Mouse (Mus musculus): ENCODE measurements around the gene Susd5.

The Susd5 gene

DNA sequence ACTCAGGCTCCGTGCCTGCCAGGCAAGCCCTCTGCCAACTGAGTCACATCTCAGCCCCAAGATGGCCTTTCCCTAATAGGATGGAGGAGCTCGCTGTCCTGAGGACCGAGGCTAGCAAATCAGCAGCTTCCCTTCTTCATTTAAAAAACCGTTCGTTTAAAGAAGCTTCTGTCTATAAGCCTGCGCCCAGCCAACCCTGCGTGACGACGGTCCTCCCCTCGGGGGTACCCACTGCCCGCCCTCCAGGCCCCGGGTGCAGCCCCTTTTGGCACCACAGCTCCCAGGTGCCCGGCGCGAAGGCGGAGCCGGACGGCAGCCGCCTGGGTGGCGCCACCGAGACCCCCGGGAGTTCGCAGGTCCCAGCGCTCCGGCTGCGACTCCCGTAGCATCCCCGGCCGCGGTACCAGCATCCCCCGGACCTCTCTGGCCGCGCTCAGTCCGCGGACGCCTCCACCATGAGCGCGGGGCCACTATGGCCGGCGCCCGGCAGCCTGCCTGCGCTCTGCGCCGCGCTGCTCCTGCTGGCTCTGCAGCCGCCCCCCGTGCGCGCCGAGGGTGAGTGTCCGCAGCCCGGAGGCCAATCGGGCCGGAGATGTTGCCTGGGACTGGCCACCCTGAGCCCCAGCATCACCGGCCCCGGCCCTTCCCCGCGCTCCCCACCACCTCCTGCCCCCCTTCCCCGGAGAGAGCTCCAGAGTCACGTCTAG lies at the start of gene Susd5:
Gene Susd5 (plus strand): TSS at position 51 of the 707 bp plus-strand sequence.
- no peak for DNase-seq (ENCODE audit: low read depth)

DNA sequence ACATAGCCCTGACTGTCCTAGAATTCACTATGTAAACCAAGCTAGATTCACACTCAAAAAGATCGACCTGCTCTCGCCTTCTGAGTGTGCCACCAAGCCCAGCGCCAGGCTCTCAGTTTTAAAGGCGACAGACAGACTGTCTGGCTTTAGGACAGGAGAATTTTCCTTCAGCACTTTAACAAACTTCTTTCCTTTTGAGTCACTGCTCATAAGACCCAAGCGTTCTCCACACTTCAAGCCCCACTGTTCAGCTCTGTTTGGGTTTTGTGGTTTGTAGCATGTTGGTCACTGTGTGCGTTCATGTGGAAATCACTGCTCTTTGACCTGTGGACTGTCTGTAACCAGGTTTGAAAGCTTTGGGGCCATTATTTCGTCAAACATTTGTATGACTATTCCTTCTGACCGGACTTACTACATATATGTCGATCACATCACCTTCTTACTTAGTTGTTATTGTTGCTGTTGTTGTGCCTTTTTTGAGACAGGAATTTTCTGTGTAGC lies 49.0 kb upstream of the Susd5 start:
- DNase-seq (ENCODE audit: low read depth) = no peak

- no peak for DNase-seq (ENCODE audit: low read depth)
Measured at GRCm38 (mm10) chr9:114009526-114009925, 47.4 kb upstream of the Susd5 start.

DNA sequence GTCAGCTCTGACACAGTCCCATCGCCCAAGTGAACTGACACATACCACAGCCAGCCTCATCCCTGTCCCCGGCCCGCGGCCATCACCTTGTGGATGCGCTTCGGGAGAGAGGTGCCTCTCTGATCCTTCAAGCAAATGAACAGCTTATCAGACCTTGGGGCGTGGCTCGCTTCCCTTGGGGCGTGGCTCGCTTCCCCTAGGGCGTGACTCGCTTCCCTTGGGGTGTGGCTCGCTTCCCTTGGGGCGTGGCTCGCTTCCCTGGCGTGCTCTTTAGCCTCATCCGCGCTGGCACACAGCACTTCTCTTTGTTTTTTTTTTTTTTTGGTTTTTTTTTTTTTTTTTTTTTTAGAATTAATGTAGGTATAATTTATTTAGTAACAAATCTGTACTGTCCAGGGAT lies 45.7 kb upstream of the Susd5 start:
- no peak for DNase-seq (ENCODE audit: low read depth)

DNA sequence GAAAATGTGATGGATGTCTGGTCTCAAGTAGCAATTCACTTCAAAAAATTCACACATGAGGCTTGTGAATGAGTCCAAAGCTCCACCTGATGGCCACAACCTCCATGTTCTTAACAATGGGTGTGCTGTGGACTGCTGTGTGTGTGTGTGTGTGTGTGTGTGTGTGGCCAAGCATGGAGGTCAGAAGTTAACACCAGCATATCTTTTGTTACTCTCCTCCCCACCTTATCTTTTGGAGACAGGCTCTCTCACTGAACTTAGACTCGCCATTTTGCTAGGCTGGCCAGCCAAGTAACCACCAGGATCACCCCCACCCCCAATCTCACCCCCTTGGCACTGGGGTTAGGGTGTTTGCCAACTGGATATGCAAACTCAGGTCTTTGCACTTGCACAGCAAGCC lies 42.9 kb upstream of the Susd5 start:
- no peak for DNase-seq (ENCODE audit: low read depth)

DNA sequence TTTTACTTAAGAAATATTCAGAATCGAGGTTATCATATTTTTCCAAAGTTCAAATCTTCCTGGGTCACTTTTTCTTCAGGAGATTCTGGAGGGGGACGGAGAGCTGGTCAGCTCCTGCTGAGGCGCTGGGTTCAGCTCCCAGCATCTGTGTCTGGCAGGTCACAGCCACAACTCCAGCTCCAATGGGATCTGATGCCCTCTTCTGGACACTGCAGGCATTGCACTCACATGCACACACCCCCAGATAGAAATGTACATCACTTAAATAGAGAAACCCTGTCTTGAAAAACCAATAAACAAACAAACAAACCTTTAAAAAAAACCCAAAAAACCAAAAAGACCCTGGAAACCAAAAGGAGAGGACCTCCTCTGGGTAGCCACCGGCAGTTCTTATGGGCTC lies 41.2 kb upstream of the Susd5 start:
- DNase-seq (ENCODE audit: low read depth) = no peak

DNA sequence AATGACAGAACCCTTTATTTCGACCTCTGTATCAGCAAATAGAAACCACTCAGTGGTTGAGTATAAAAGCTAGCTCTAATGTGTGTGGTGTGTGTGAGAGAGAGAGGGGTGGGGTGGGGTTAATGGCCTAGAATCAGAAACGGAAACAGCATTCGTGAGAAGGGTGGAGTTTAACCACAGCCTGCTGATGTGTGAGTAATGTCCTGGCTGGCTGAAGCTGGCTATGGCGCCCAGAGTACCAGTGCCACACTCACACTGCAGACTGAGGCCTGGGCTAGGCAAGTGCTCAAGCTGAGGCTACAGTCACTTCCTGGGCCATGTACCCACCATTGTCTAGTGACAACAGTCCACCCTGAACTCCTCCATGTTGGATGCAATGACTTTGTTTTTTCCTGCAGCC lies 40.5 kb upstream of the Susd5 start:
- DNase-seq (ENCODE audit: low read depth) = no peak

DNA sequence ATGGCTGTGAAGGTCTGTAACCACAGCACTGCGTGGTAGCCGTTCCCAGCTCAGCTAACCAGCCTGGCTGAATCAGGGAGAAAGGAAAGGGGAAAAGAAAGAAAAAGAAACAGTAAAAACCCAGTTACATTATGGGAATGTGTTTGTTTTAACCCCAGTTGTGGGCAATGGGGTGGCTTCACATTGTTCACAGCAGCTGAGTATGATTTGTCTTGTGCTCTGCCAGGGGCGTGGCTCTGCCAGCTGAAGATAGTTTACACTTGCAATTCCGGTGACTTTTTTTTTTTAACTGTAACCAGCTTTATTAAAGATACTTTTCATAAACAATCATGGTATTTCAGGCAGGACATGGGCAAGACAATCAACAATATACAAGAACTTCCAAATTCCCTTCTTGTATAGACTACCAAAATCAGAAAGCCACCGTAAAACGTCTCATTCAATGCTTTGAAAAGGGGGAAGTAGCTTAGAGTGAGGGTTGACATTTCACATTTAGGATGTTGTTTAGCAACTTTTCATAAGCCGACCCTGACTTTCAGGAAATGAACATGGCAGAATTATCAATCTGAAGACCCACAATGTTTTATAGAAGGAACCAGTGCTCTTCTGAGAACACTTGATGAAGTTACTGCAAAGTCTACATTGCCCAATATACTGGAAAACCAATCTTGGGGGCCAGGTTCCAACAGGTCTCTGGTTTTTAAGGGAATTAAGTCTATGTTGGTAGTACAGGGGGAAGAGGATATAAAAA lies 37.8 kb upstream of the Susd5 start:
- no peak for DNase-seq (ENCODE audit: low read depth)

DNA sequence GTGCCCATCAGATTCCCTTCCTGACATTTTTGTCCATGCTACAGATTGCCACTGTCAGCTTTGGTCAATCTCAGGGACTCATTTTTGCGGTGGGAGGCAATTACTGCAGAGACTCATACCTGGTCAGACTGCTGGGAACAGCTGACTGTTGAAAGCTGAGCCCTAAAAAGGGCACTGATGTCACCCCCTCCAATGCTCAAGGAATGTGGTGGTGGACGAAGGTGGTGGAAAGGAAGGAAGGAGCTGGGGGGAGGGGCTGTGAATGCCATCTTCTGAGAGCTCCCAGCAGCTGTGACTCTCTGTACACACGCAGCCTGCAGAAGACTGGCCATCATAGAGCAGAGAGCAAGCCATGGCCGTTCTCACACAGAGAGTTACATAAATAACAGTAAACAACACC lies 34.8 kb upstream of the Susd5 start:
- DNase-seq (ENCODE audit: low read depth) = no peak

GRCm38 (mm10) chr9:114025182-114025581 lies 31.8 kb upstream of the Susd5 start:
- no peak for DNase-seq (ENCODE audit: low read depth)

DNA sequence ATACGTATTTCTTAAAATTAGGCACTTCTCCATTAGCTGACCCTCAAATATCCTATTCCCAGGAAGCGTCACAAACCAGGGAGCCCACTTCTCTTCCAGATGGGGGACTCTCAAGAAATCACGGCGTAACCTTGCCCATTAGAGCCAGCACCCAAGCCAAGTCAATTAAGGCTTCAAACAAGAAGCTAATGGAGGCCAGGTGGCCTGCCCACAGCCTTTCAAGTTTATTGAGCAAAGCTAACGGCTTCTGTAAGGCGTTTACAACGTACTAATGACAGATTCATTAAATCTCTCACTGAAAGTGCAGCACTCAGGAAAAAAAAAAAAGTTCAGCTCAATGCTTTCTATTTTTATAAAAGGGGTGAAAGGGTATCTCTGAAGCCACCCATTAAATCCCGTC lies 31.1 kb upstream of the Susd5 start:
- DNase-seq (ENCODE audit: low read depth) = no peak

DNA sequence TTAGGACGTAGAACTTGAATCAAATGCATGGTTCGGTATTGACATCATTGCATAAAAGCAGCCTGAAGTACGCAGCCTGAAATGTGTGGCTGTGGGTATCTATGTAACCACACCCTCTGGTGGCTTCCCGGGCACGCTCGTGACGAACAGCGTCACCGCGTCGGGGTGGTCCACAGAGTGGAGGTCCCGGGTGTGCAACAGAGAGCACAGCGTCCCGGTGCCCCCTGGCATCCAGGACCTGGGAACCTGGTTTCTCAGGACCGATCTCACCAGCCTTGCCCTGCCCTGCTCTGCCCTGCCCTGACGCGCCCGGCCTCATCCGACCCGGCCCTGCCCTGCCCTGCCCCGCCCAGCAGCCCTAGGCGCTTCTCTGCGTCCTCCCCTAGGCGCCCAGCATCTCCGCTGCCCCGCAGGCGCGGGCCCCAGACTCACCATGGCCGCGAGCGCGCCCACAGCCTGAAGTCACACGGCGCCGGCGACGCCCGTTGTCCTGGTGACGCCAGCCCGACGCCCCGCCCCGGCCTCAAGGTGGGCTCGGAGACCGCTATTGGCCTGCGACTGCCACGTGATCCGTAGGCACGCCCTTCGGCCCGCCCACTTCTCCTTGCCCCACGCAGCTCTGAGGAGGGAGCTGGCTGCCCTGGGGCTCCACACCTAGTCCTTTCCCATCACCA lies 30.5 kb upstream of the Susd5 start:
- DNase-seq (ENCODE audit: low read depth) = peak; percentile 55

- no peak for DNase-seq (ENCODE audit: low read depth)
Measured at GRCm38 (mm10) chr9:114040945-114041344, 16.0 kb upstream of the Susd5 start.

GRCm38 (mm10) chr9:114042490-114042889 lies 14.4 kb upstream of the Susd5 start:
- DNase-seq (ENCODE audit: low read depth) = no peak

DNA sequence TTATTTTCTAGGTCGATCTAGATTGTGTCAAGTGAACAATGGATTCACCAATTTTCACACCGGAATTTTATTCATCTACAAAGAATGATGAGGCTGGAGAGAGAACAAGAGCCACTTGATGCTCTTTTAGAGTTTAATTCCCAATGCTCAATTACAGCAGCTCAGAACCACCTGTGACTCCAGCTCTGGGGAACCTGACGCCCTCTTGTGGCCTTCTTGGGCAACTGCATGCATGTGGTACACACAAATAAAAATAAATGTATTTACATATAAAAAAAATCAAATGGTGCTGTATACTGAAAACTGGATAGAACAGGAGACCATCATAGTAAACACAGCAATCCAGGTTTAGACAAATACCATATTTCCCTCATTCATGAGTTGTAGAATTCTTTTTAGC lies 12.5 kb upstream of the Susd5 start:
- DNase-seq (ENCODE audit: low read depth) = peak; percentile 10

GRCm38 (mm10) chr9:114046028-114046427 lies 10.9 kb upstream of the Susd5 start, which contains the start of gene Fbxl2:
Gene Fbxl2, minus strand, starts transcription at chr9:114046191.
- DNase-seq (ENCODE audit: low read depth) = no peak

DNA sequence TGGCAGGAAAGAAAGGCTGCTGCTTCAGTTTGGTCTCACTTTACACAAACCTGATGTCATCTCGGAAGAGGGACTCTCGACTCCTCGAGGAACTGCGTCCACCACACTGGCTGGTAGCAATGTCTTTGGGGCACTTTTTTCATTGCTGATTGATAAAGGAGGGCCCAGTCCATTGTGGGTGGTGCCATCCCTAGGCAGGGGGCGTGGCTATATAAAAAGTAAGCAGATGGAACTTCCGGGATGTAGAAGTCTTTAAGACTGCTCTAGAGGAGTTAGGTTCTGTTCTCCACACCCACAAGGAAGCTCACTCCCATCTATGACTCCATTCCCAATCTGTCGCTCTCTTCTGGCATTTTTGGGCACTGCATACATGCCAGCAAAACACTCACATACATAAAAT lies 10.3 kb upstream of the Susd5 start:
- no peak for DNase-seq (ENCODE audit: low read depth)

GRCm38 (mm10) chr9:114050106-114050505 lies 6.8 kb upstream of the Susd5 start:
- no peak for DNase-seq (ENCODE audit: low read depth)

GRCm38 (mm10) chr9:114050778-114051177 lies 6.2 kb upstream of the Susd5 start:
- no peak for DNase-seq (ENCODE audit: low read depth)

DNA sequence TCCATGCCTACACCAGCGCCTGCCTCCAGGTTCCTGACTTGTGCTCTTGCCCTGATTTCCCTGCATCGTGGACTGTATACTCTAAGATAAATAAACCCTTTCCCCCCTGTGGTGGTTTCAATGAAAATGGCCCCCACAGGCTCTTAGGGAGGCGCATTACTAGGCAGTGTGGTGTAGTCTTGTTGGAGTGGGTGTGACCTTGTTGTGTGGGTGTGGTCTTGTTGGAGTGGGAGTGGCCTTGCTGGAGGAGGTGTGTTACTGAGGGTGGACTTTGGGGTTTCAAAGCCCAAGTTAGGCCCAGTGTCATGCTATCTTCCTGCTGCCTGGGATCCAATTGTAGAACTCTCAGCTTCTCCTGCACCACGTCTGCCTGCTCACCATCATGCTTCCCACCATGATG lies 4.9 kb upstream of the Susd5 start:
- no peak for DNase-seq (ENCODE audit: low read depth)

GRCm38 (mm10) chr9:114052866-114053265 lies 4.1 kb upstream of the Susd5 start:
- DNase-seq (ENCODE audit: low read depth) = no peak

DNA sequence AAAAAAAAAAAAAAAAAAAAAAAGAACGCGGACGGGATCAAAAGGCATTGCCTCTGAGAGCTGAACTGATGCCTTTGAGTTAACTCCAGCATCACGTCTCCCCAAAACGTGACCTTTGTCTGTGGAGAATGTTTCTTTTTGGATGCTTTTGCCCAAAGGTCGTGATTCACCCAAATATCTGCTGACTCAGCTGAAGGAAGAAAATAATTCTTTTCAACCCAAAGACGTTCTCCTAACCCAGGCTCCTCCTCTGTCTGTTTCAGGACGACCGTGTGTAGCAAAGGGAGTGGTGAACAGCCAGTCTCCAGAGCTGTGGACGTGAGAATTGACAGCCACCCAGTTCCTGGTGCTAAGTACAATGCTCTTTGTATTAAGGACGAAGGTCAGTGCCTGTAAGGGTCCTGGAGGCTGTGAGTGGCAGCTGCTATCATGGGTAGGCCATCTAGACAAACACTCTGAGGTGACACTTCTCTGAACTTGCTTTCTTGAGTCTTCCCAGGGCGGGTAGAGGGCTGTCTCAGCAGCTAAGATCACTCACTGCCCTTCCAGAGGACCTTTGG lies 11.6 kb downstream of the Susd5 start:
- no peak for DNase-seq (ENCODE audit: low read depth)

- no peak for DNase-seq (ENCODE audit: low read depth)
Measured at GRCm38 (mm10) chr9:114069372-114069771, 12.4 kb downstream of the Susd5 start.
